Comparison of ENCODE assay signal across 1 mouse cellular context in the genomic region with DNA sequence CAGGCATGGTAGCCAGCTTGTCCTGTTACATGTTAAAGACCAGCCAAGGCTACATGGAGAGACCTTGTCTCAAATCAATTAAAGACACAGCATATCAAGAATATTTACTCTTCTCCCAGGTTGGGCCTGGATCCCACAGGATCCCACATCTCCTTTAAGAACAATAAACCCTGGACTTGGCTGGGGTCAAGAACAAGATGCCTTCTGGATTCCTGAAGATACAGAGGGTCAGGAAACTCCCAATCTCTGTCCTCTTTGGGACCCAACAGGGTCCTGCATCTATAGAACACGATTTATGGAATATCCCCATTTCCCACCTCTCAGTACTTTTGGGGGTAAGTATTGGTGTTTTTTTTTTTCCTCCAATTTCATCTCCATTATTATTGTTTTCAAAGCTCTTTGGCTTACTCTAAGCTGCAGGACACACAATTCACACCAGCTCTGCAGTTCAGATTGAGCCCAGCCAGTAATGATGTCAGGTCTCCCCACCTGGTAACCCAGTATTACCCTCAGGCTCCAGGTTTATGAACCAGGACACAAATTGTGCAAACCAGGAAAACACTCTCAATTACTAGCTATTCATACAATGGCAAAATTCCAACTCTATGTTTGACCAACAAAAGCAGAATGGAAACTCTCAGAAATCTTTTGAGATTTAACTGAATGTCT.
TF ChIP-seq lines count a peak whose summit lies in the region.

No protein-coding gene starts in this region.

TF ChIP-seq in MEL, 35 proteins besides CTCF, POLR2A, EP300 and RAD21:
- TF ChIP-seq ETS1 (IDR thresholded peaks at IDR 0.05; ENCODE audit: low read depth, low read length) (no peak), NRF1 (IDR thresholded peaks at IDR 0.05; ENCODE audit: insufficient read depth, low read depth, low read length, poor library complexity, severe bottlenecking) (no peak), JUND (IDR thresholded peaks at IDR 0.05; ENCODE audit: low read depth, low read length) (no peak), BHLHE40 (IDR thresholded peaks at IDR 0.05; ENCODE audit: borderline replicate concordance, low read depth, low read length) (peak; percentile 23; the same call in 1 of the 2 replicates), ZC3H11A (IDR thresholded peaks at IDR 0.05; ENCODE audit: low read depth, low read length) (no peak), MAZ (IDR thresholded peaks at IDR 0.05; ENCODE audit: low read depth, low read length) (no peak), SIN3A (IDR thresholded peaks at IDR 0.05; ENCODE audit: low read length) (peak; percentile 50), MAX (IDR thresholded peaks at IDR 0.05; ENCODE audit: low read length) (no peak; the same call in 1 of the 2 replicates), MYC (IDR thresholded peaks at IDR 0.05; ENCODE audit: low read depth, low read length) (peak; percentile 12; the same call in 1 of the 2 replicates), MEF2A (IDR thresholded peaks at IDR 0.05; ENCODE audit: extremely low read depth, insufficient replicate concordance, low read depth, low read length, poor library complexity, severe bottlenecking) (no peak), GABPA (IDR thresholded peaks at IDR 0.05; ENCODE audit: low read depth, low read length) (no peak), ZKSCAN1 (IDR thresholded peaks at IDR 0.05; ENCODE audit: low read depth, low read length) (no peak), CHD1 (IDR thresholded peaks at IDR 0.05; ENCODE audit: low read depth, low read length) (no peak), MYB (IDR thresholded peaks at IDR 0.05; ENCODE audit: low read depth, low read length) (peak; percentile 32; the same call in 1 of the 2 replicates), POLR2AphosphoS2 (IDR thresholded peaks at IDR 0.05; ENCODE audit: low read length) (peak; percentile 97; the same call in 1 of the 2 replicates), RCOR1 (IDR thresholded peaks at IDR 0.05; ENCODE audit: low read depth, low read length) (no peak; the same call in 1 of the 2 replicates), CHD2 (IDR thresholded peaks at IDR 0.05; ENCODE audit: low read length) (peak; percentile 54; the same call in 1 of the 2 replicates), UBTF (IDR thresholded peaks at IDR 0.05; ENCODE audit: borderline replicate concordance, insufficient read depth, low read depth, low read length) (no peak), TAL1 (IDR thresholded peaks at IDR 0.05; ENCODE audit: low read length) (no peak), SMC3 (IDR thresholded peaks at IDR 0.05; ENCODE audit: low read depth, low read length) (peak; percentile 33), NELFE (IDR thresholded peaks at IDR 0.05; ENCODE audit: low read depth, low read length) (peak; percentile 47; the same call in 1 of the 2 replicates), ZNF384 (IDR thresholded peaks at IDR 0.05; ENCODE audit: low read depth, low read length) (no peak), ZMIZ1 (IDR thresholded peaks at IDR 0.05; ENCODE audit: low read depth, low read length) (peak; percentile 67), TCF12 (IDR thresholded peaks at IDR 0.05; ENCODE audit: low read depth, low read length) (no peak), USF2 (IDR thresholded peaks at IDR 0.05; ENCODE audit: borderline replicate concordance in 1 of 2, insufficient read depth in 1 of 2, low read depth in 1 of 2, low read length in 2 of 2) (no peak), KAT2A (conservative IDR thresholded peaks at IDR 0.05; ENCODE audit: low read depth, low read length) (no peak; the same call in 1 of the 2 replicates), E2F4 (IDR thresholded peaks at IDR 0.05; ENCODE audit: borderline replicate concordance, low read depth, low read length) (no peak), MXI1 (IDR thresholded peaks at IDR 0.05; ENCODE audit: low read depth, low read length) (no peak), HCFC1 (IDR thresholded peaks at IDR 0.05; ENCODE audit: low read depth, low read length) (peak; percentile 38; the same call in 1 of the 2 replicates)
